Mouse (Mus musculus): Measurements from ENCODE around the gene Wdtc1.

Wdtc1 gene

GRCm38 (mm10) chr4:133353367-133354365 lies at the start of gene Wdtc1:
Wdtc1 (minus strand) TSS chr4:133353481.
- no peak for DNase-seq

- no peak for DNase-seq
These were observed 48.7 kb upstream of the Wdtc1 start for GRCm38 (mm10) chr4:133402011-133402410.

- DNase-seq: no peak
These were observed 46.8 kb upstream of the Wdtc1 start for GRCm38 (mm10) chr4:133400098-133400497.

- peak; percentile 45 for DNase-seq
These were observed 46.2 kb upstream of the Wdtc1 start for GRCm38 (mm10) chr4:133399509-133399908.

GRCm38 (mm10) chr4:133398619-133399018 lies 45.3 kb upstream of the Wdtc1 start:
- DNase-seq: no peak

- no peak for DNase-seq
These were observed 44.7 kb upstream of the Wdtc1 start for GRCm38 (mm10) chr4:133397961-133398360.

GRCm38 (mm10) chr4:133397299-133397698 lies 44.0 kb upstream of the Wdtc1 start:
- no peak for DNase-seq

- no peak for DNase-seq
These were observed 42.8 kb upstream of the Wdtc1 start for GRCm38 (mm10) chr4:133396079-133396478.

- DNase-seq: no peak
These were observed 41.8 kb upstream of the Wdtc1 start for GRCm38 (mm10) chr4:133394981-133395573.

- DNase-seq: no peak
These were observed 38.1 kb upstream of the Wdtc1 start for GRCm38 (mm10) chr4:133391185-133392040.

GRCm38 (mm10) chr4:133390585-133390984 lies 37.3 kb upstream of the Wdtc1 start:
- DNase-seq: no peak

- no peak for DNase-seq
These were observed 36.8 kb upstream of the Wdtc1 start for GRCm38 (mm10) chr4:133390042-133390441.

GRCm38 (mm10) chr4:133388781-133389552 lies 35.7 kb upstream of the Wdtc1 start:
- DNase-seq: no peak

- no peak for DNase-seq
These were observed 33.8 kb upstream of the Wdtc1 start for GRCm38 (mm10) chr4:133387053-133387452.

GRCm38 (mm10) chr4:133386061-133386797 lies 32.9 kb upstream of the Wdtc1 start:
- DNase-seq: no peak

GRCm38 (mm10) chr4:133381141-133381540 lies 27.9 kb upstream of the Wdtc1 start:
- DNase-seq: no peak

- DNase-seq: peak; percentile 7
These were observed 27.3 kb upstream of the Wdtc1 start for GRCm38 (mm10) chr4:133380532-133380931.

GRCm38 (mm10) chr4:133379861-133380260 lies 26.6 kb upstream of the Wdtc1 start:
- DNase-seq: no peak

GRCm38 (mm10) chr4:133379046-133379347 lies 25.7 kb upstream of the Wdtc1 start:
- DNase-seq: no peak

GRCm38 (mm10) chr4:133378236-133379045 lies 25.2 kb upstream of the Wdtc1 start:
- DNase-seq: no peak

Data from cerebellum, adult 8-10 months (tissue).